Mouse (Mus musculus) thymus, adult 2 months (tissue): ENCODE data around the gene Il17rd.

Experiments
- CTCF ChIP-seq: fragments of 200-500 bp; IDR thresholded peaks from 2 replicates; pipeline ENCODE4 v1.5.1; 2012; ENCODE audit warnings: mild to moderate bottlenecking, control low read depth, low read length, moderate library complexity, borderline replicate concordance; ENCODE audit not compliant: control insufficient read depth, poor library complexity, insufficient read depth; ENCODE audit errors: extremely low read depth
- POLR2A ChIP-seq: fragments of 200-500 bp; IDR thresholded peaks from 2 replicates; pipeline ENCODE4 v1.6.1; 2012; ENCODE audit warnings: mild to moderate bottlenecking, low read length, control low read depth, moderate library complexity; ENCODE audit not compliant: control insufficient read depth, poor library complexity, insufficient read depth; ENCODE audit errors: extremely low read depth

DNA sequence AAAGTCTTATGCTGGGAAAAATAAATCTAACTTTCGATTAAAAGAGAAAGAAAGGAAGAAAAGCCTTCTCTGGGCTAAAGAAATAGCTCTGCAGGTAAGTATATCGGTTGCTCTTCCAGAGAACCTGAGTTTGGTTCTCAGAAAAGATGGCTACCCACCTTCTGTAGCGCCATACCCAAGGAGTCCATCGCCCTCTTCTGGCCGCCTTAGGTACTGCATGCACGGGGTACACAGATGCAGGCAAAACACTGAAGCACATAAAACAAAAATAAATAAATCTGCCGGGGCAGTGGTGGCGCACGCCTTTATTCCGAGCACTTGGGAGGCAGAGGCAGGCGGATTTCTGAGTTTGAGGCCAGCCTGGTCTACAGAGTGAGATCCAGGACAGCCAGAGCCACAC lies 15.9 kb upstream of the Il17rd start:
- TF ChIP-seq CTCF (peak; percentile 54; the same call in 1 of the 2 replicates), POLR2A (no peak)
